Mouse (Mus musculus) intestine, postnatal 0 days (tissue): ENCODE results near the gene Arhgef19. TPM values are rescaled to one million over a fixed set of nuclear protein-coding genes. Genes with fewer than 3 reads are reported as not detected.
A peak's percentile ranks its signal among the peaks of the same experiment; 100 is the strongest.

Source experiments
- ATAC-seq: fragments of 200-750 bp; cut with Nextera tagmentation; 2 replicates; pipeline ENCODE4 v1.8.0; 2017; ENCODE audit warnings: mild to moderate bottlenecking, moderate TSS enrichment, moderate library complexity
- H3K27ac ChIP-seq: fragments of 300-500 bp; sonication (generic); 2 replicates; pipeline ENCODE4 v1.5.1; 2014; ENCODE audit warnings: mild to moderate bottlenecking, low read depth, low read length, moderate library complexity
- H3K27me3 ChIP-seq: fragments of 300-500 bp; sonication (generic); replicated peaks from 2 replicates; pipeline ENCODE4 v1.6.1; 2014; ENCODE audit warnings: low read length, mixed read lengths; ENCODE audit not compliant: control insufficient read depth, insufficient read depth
- H3K36me3 ChIP-seq: fragments of 300-500 bp; sonication (generic); 2 replicates; pipeline ENCODE4 v1.6.1; 2014; ENCODE audit warnings: mild to moderate bottlenecking, moderate library complexity; ENCODE audit not compliant: control insufficient read depth, insufficient read depth
- H3K4me1 ChIP-seq: fragments of 300-500 bp; sonication (generic); replicated peaks from 2 replicates; pipeline ENCODE4 v1.6.1; 2014; ENCODE audit warnings: antibody characterized with exemption, low read length, mixed read lengths; ENCODE audit not compliant: control insufficient read depth, insufficient read depth
- H3K4me2 ChIP-seq: fragments of 300-500 bp; sonication (generic); replicated peaks from 2 replicates; pipeline ENCODE4 v1.6.1; 2014; ENCODE audit warnings: low read depth, mild to moderate bottlenecking, moderate library complexity
- H3K4me3 ChIP-seq: fragments of 300-500 bp; sonication (generic); 2 replicates; pipeline ENCODE4 v1.5.1; 2014; ENCODE audit warnings: low read depth, low read length
- H3K9ac ChIP-seq: fragments of 300-500 bp; sonication (generic); 2 replicates; pipeline ENCODE4 v1.6.1; 2014; ENCODE audit warnings: mild to moderate bottlenecking, low read depth, low read length
- H3K9me3 ChIP-seq: fragments of 300-500 bp; sonication (generic); 2 replicates; pipeline ENCODE4 v1.6.1; 2016; ENCODE audit warnings: mixed run types; ENCODE audit not compliant: control insufficient read depth
- CTCF ChIP-seq: sonication (generic); IDR thresholded peaks from 2 replicates; pipeline ENCODE4 v1.5.1; 2016; ENCODE audit warnings: low read depth, mild to moderate bottlenecking, control low read depth, antibody characterized with exemption, moderate library complexity
- WGBS: fragments of 180-500 bp; shearing (Covaris S2); extraction: QIAGEN DNeasy Blood & Tissue Kit; methylation state at CpG from one replicate; pipeline ENCODE4 v1.1.7; 2014; 5-methylcytosine and 5-hydroxymethylcytosine counted together
- polyA plus RNA-seq: library from polyadenylated mRNA; unstranded; fragments of >200 nt; fragmentation: Nextera tagmentation; extraction: Ambion mirVana; gene quantifications from 2 replicates; pipeline ENCODE4 v1.2.1, GENCODE M21; 2015

The Arhgef19 gene
- polyA plus RNA-seq, 1 experiment from 2014 or later: 4.5 TPM

DNA sequence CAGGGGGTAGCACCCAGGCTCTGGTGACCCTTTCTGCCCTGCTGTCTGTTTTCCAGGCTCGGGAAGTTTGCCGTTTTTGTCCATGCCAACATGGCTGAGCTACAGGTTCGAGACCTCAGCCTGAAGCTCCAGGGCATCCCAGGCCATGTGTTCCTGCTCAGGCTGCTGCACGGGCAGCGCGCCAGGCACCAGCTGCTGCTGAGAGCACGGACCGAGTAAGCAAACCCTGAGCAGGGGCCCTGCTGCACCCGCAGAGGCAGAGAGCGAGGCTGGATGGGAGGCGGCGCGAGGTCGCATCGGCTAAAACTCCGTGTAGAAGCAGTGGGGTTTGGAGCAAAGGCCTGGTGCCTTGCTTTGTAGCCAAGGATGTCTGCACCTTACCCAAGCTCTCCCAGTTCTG, 14.9 kb downstream of the Arhgef19 start:
- Histone ChIP-seq H3K4me3 (no peak overlapping the region), H3K36me3 (peaks cover 34% of the 10 kb centered on the region; the same call in 1 of the 2 replicates), H3K4me1 (no peaks in the 10 kb centered on the region), H3K9ac (no peak overlapping the region), H3K27ac (no peak overlapping the region), H3K9me3 (no peaks in the 10 kb centered on the region), H3K27me3 (no peaks in the 10 kb centered on the region), H3K4me2 (no peak overlapping the region)
- no peak for ATAC-seq
- no peak for TF ChIP-seq CTCF
- WGBS: 58% methylated on average over 16 of the region's 16 CpGs

- H3K4me2 ChIP-seq: no peak overlapping the region
- no peak overlapping the region for H3K4me3 ChIP-seq
- 0 out of 2 replicates have a peak, but pooled peaks cover 4% of the 10 kb centered on the region for H3K4me1 ChIP-seq
- H3K36me3 ChIP-seq: peaks cover 16% of the 10 kb centered on the region; the same call in 1 of the 2 replicates
- peak; percentile 72 for TF ChIP-seq CTCF
- no peak overlapping the region for H3K27ac ChIP-seq
- H3K9me3 ChIP-seq: no peaks in the 10 kb centered on the region
- H3K27me3 ChIP-seq: no peaks in the 10 kb centered on the region
- H3K9ac ChIP-seq: no peak overlapping the region
- no peak for ATAC-seq
- 79% methylated on average over 5 of the region's 5 CpGs for WGBS
These were observed 18.1 kb downstream of the Arhgef19 start for GRCm38 (mm10) chr4:141257440-141257839.

- Histone ChIP-seq H3K36me3 (peaks cover 12% of the 10 kb centered on the region; the same call in 1 of the 2 replicates), H3K9me3 (no peaks in the 10 kb centered on the region), H3K27ac (no peak overlapping the region), H3K27me3 (no peaks in the 10 kb centered on the region), H3K4me2 (peak overlapping the region; percentile 57; the same call in 1 of the 2 replicates), H3K9ac (no peak overlapping the region), H3K4me1 (0 out of 2 replicates have a peak, but pooled peaks cover 4% of the 10 kb centered on the region), H3K4me3 (peak overlapping the region; percentile 24; the same call in 1 of the 2 replicates)
- 62% methylated on average over 12 of the region's 12 CpGs for WGBS
- TF ChIP-seq CTCF: no peak
- ATAC-seq: no peak
These were observed 20.1 kb downstream of the Arhgef19 start for GRCm38 (mm10) chr4:141259413-141259812.

DNA sequence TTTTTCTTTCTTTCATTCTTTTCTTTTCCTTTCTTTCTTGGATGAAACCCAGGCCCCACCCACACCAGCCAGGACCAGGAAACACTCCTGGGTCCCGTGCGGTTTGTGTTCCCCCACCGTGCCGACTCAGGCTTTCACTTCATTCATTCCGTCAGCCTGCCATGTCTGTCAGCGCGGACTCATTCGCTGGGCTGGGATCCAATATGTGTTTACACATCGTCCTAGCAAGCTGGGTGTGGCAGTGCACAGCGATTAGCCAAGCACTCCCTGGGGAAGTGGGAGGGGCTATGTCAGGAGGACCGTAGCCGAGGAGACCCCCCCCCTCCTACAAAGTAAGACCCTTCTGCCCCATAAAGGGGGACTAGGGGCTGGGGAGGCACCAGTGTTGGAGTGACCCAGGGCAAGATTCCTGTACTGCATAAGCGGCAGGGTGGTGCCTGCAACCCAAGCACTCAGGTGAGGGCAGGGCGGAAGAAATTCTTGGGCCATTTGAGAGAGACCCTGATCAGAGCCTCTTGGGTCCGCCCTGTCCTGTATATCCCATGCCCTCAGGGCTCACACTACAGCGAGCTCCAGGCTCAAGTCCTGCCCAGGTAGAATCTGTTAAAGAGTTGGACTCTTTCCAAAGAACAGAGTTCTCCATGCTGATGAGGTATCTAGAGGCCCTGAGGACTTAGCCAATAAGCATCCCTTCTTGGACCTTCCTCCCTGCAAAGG, 20.9 kb downstream of the Arhgef19 start:
- H3K4me1 ChIP-seq: 0 out of 2 replicates have a peak, but pooled peaks cover 4% of the 10 kb centered on the region
- peak overlapping the region; percentile 24 for H3K4me3 ChIP-seq
- peak overlapping the region; percentile 57 for H3K4me2 ChIP-seq
- H3K9me3 ChIP-seq: no peaks in the 10 kb centered on the region
- peak overlapping the region; percentile 11; the same call in 1 of the 2 replicates for H3K9ac ChIP-seq
- no peaks in the 10 kb centered on the region for H3K27me3 ChIP-seq
- no peak overlapping the region for H3K27ac ChIP-seq
- peak; percentile 60 for ATAC-seq
- TF ChIP-seq CTCF: no peak
- H3K36me3 ChIP-seq: peaks cover 7% of the 10 kb centered on the region; the same call in 1 of the 2 replicates
- 21% methylated on average over 16 of the region's 16 CpGs for WGBS

DNA sequence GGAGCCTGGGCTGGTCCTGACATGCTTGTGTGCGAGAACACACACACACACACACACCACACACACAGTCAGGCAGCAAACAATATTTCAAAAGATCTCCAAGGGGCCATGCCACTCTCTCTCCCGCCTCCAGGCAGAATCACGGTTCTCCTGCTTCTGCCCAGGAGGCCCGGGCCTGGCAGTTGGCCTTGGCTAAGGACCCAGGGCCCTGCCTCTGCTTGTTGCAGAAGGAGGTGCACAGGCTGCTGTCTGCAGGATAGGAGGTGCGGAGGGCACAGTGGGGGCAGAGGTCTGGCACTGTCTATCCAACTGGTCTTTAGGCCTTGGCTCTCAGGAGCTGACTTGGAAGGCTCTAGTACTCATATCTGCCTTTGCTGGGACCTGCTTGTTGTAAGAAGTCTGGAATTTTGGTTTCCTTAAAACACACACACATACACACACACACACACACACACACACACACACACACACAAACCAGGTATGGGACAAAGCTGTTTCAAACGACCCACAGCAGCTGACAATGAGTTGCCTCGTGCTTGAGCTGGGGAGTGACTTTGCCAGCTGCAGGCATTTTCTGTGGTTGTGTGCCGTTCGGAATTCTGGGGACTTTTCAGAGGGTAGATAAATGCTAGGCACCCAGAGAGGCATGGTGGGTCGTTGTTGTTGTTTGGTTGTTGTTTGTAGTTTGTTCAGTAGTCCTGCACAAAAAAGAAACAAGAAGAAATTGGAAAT, 23.8 kb downstream of the Arhgef19 start:
- ATAC-seq: no peak
- no peaks in the 10 kb centered on the region for H3K36me3 ChIP-seq
- no peaks in the 10 kb centered on the region for H3K27me3 ChIP-seq
- no peak overlapping the region for H3K9ac ChIP-seq
- no peak overlapping the region for H3K27ac ChIP-seq
- no peak for TF ChIP-seq CTCF
- no peaks in the 10 kb centered on the region for H3K9me3 ChIP-seq
- H3K4me1 ChIP-seq: 0 out of 2 replicates have a peak, but pooled peaks cover 4% of the 10 kb centered on the region
- H3K4me2 ChIP-seq: no peak overlapping the region
- H3K4me3 ChIP-seq: no peak overlapping the region
- 78% methylated on average over 10 of the region's 10 CpGs for WGBS

GRCm38 (mm10) chr4:141265979-141266637, 26.8 kb downstream of the Arhgef19 start:
- TF ChIP-seq CTCF: peak; percentile 56
- Histone ChIP-seq H3K4me2 (no peak overlapping the region), H3K27ac (no peak overlapping the region), H3K4me3 (no peak overlapping the region), H3K9me3 (no peaks in the 10 kb centered on the region), H3K9ac (no peak overlapping the region), H3K36me3 (no peaks in the 10 kb centered on the region), H3K4me1 (no peaks in the 10 kb centered on the region), H3K27me3 (no peaks in the 10 kb centered on the region)
- peak; percentile 52; the same call in 1 of the 2 replicates for ATAC-seq
- 93% methylated on average over 3 of the region's 3 CpGs for WGBS
